Mouse (Mus musculus) embryonic facial prominence, embryonic 15.5 days (tissue): ENCODE measurements at regions not wholly inside any gene's neighbourhood (a gene's known extent, or its start where the extent isn't known, plus 50 kb on each side); places are given as distances from the start of the nearest gene placed in this dataset.

Source experiments
- ATAC-seq: fragments of 200-750 bp; cut with Nextera tagmentation; 2 replicates; pipeline ENCODE4 v1.8.0; 2017; ENCODE audit warnings: low read depth, moderate TSS enrichment; ENCODE audit not compliant: insufficient number of reproducible peaks, low FRiP score, low TSS enrichment
- H3K27ac ChIP-seq: fragments of 300-500 bp; sonication (generic); replicated peaks from 2 replicates; pipeline ENCODE4 v1.5.1; 2015; ENCODE audit warnings: mild to moderate bottlenecking, inconsistent platforms
- H3K27me3 ChIP-seq: fragments of 300-500 bp; sonication (generic); 2 replicates; pipeline ENCODE4 v1.6.1; 2015; ENCODE audit warnings: inconsistent platforms
- H3K36me3 ChIP-seq: fragments of 300-500 bp; sonication (generic); 2 replicates; pipeline ENCODE4 v1.6.1; 2015; ENCODE audit warnings: mild to moderate bottlenecking, inconsistent platforms
- H3K4me1 ChIP-seq: fragments of 300-500 bp; sonication (generic); 2 replicates; pipeline ENCODE4 v1.6.1; 2015; ENCODE audit warnings: inconsistent platforms
- H3K4me2 ChIP-seq: fragments of 300-500 bp; sonication (generic); replicated peaks from 2 replicates; pipeline ENCODE4 v1.6.1; 2015; ENCODE audit warnings: mild to moderate bottlenecking, inconsistent platforms
- H3K4me3 ChIP-seq: fragments of 300-500 bp; sonication (generic); replicated peaks from 2 replicates; pipeline ENCODE4 v1.5.1; 2015; ENCODE audit warnings: mild to moderate bottlenecking, inconsistent platforms
- H3K9ac ChIP-seq: fragments of 300-500 bp; sonication (generic); 2 replicates; pipeline ENCODE4 v1.6.1; 2015; ENCODE audit warnings: inconsistent platforms
- H3K9me3 ChIP-seq: fragments of 300-500 bp; sonication (generic); replicated peaks from 2 replicates; pipeline ENCODE4 v1.6.1; 2016; ENCODE audit warnings: inconsistent platforms
- WGBS: fragments of 180-500 bp; shearing (Covaris S2); methylation state at CpG from one replicate; pipeline ENCODE4 v1.1.7; 2015; 5-methylcytosine and 5-hydroxymethylcytosine counted together

DNA sequence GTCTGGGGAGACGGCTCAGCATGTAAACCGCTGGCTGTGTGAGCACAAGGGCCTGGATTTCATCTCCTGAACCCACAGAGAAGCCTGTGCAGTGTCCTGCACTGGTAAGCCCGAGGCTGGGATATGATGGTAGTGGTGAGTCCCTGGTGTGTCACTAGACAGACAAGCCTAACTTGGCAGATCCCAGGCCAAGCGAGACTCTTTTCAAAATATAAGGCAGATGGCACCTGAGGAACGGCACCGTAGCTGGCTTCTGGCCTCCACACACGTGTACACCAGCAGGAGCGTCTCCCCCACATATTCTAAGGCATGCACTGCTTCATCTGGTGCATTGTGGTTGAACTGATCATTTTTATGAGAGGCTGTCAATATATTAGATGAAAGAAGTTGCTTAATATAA, 202.6 kb downstream of the Slc30a10 start:
- H3K4me2 ChIP-seq: no peak overlapping the region
- H3K36me3 ChIP-seq: no peaks in the 10 kb centered on the region
- H3K4me1 ChIP-seq: no peaks in the 10 kb centered on the region
- H3K9me3 ChIP-seq: no peaks in the 10 kb centered on the region
- no peaks in the 10 kb centered on the region for H3K27me3 ChIP-seq
- no peak for ATAC-seq
- no peak overlapping the region for H3K4me3 ChIP-seq
- H3K9ac ChIP-seq: no peak overlapping the region
- WGBS: 71% methylated on average over 8 of the region's 8 CpGs
- H3K27ac ChIP-seq: no peak overlapping the region

DNA sequence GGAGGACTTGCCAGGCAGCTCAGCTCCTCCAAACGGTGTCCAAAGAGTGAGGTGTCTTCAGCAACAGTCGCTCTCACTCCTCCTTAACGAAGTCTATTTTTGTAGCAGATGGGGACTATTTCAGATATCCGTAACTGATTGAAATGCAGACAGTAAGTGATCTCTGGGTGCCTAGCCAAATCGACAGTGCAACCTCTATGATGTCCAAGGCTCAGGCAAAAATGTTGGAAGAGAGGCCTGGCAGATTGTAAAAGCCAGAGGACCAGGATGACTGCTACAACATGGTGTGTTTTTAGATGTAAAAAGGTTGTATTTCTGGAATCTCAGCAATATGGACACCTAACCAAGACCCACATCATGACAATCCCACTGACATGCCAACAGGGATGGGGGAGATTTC, 204.8 kb downstream of the Slc30a10 start:
- no peaks in the 10 kb centered on the region for H3K9me3 ChIP-seq
- H3K27ac ChIP-seq: no peak overlapping the region
- H3K27me3 ChIP-seq: no peaks in the 10 kb centered on the region
- ATAC-seq: no peak
- 69% methylated on average over 5 of the region's 5 CpGs for WGBS
- H3K36me3 ChIP-seq: no peaks in the 10 kb centered on the region
- no peak overlapping the region for H3K4me2 ChIP-seq
- H3K4me1 ChIP-seq: no peaks in the 10 kb centered on the region
- H3K4me3 ChIP-seq: no peak overlapping the region
- no peak overlapping the region for H3K9ac ChIP-seq

- H3K9me3 ChIP-seq: no peaks in the 10 kb centered on the region
- H3K4me1 ChIP-seq: 0 out of 2 replicates have a peak, but pooled peaks cover 5% of the 10 kb centered on the region
- no peak overlapping the region for H3K9ac ChIP-seq
- H3K4me3 ChIP-seq: no peak overlapping the region
- WGBS: 71% methylated on average over 3 of the region's 3 CpGs
- ATAC-seq: no peak
- no peak overlapping the region for H3K4me2 ChIP-seq
- H3K27me3 ChIP-seq: no peaks in the 10 kb centered on the region
- H3K36me3 ChIP-seq: no peaks in the 10 kb centered on the region
- no peak overlapping the region for H3K27ac ChIP-seq
Measured at GRCm38 (mm10) chr1:185662336-185662735, 207.7 kb downstream of the Slc30a10 start.

GRCm38 (mm10) chr1:185670029-185670741, 215.5 kb downstream of the Slc30a10 start:
- H3K36me3 ChIP-seq: no peaks in the 10 kb centered on the region
- no peaks in the 10 kb centered on the region for H3K9me3 ChIP-seq
- no peak overlapping the region for H3K4me3 ChIP-seq
- H3K4me2 ChIP-seq: no peak overlapping the region
- WGBS: 63% methylated on average over 5 of the region's 5 CpGs
- peak overlapping the region; percentile 48 for H3K27ac ChIP-seq
- peaks cover 24% of the 10 kb centered on the region for H3K4me1 ChIP-seq
- no peaks in the 10 kb centered on the region for H3K27me3 ChIP-seq
- H3K9ac ChIP-seq: no peak overlapping the region
- 0 out of 2 replicates have a peak, but pooled peaks have one; percentile 54 for ATAC-seq

GRCm38 (mm10) chr1:185672940-185673339, 218.3 kb downstream of the Slc30a10 start:
- 35% methylated on average over 3 of the region's 3 CpGs for WGBS
- no peak for ATAC-seq
- H3K9me3 ChIP-seq: no peaks in the 10 kb centered on the region
- no peak overlapping the region for H3K4me3 ChIP-seq
- H3K9ac ChIP-seq: no peak overlapping the region
- H3K4me2 ChIP-seq: no peak overlapping the region
- peaks cover 19% of the 10 kb centered on the region for H3K4me1 ChIP-seq
- H3K27me3 ChIP-seq: no peaks in the 10 kb centered on the region
- H3K27ac ChIP-seq: no peak overlapping the region
- H3K36me3 ChIP-seq: no peaks in the 10 kb centered on the region

DNA sequence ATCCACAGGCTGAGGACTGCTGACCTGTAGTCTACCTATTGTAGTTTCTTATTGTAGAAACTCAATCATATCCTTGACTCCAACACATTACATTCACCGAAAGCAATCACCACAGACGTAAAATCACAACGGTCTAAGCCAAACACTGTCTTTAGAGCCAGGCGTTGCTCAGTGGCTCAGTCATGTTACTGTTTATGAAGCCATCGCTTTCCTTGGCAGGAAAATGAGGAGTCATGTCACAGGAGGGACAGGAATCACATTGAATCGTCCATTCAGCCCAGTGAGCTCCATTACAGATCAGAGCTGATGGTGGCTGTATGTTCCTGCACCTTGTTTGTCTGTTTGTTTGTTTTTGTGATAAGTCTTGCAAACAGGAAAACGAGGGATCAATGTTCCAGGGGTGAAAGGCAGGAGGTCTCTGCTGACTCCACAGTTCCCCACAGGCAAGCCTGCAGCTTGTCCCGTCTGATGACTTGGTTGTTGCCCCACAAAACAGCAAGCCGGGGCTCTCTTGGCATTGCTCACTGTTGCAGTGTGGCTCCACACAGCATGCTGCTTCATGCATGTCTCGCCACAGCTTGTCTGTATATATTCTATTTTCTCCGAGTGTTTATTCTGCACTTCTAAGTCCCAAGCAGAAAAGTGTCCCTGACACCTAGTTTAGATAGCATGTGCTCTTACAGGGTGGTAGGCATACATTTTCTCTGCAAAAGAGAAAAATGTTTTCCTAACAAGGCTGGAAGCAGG, 221.2 kb downstream of the Slc30a10 start:
- no peak for ATAC-seq
- Histone ChIP-seq H3K9ac (no peak overlapping the region), H3K36me3 (no peaks in the 10 kb centered on the region), H3K9me3 (no peaks in the 10 kb centered on the region), H3K4me3 (no peak overlapping the region), H3K27ac (no peak overlapping the region), H3K4me2 (no peak overlapping the region), H3K4me1 (peaks cover 8% of the 10 kb centered on the region), H3K27me3 (no peaks in the 10 kb centered on the region)
- WGBS: 77% methylated on average over 11 of the region's 11 CpGs

DNA sequence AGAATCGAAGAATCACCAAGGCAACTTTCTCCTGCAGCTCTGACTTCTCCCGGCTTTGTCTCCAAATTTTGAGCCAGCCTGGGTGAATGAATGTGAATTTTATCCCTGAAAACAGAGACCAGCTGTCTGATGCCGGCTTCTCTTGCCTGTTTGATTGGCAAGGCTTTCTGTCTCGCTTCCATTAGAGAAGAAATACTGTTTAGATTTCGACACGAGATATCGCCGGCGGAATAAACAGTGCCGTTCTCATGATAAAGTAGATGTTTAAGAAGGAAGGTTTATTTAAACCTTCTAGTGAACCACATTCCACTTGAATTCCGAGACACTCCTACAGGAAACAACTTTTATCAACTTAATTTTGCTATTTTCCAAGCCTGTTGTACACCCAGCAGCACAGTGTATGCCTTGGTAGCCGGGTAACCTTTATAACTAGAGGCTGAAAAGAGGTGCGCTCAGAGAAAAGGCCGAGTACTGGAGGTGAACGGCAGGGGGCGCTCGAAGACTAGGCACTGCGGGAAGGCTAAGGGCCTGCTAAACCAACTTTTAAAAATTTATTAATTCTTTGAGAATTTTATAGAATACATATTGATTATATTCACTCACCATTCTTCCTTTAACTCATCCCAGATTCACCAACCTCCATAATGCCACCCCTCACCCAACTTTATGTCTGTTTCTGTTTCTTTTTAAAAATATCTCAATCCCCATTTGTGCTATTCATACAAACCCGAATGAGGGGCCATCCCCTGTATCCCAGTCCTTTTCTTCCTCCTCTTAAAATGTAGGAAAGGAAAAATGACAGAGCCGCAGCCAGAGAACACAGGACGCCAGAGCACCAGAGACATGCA, 227.2 kb downstream of the Slc30a10 start:
- H3K9ac ChIP-seq: 0 out of 2 replicates have a peak overlapping the region, but pooled peaks have one; percentile 13
- WGBS: 25% methylated on average over 21 of the region's 21 CpGs

GRCm38 (mm10) chr1:185682458-185682750, 227.8 kb downstream of the Slc30a10 start:
- no peaks in the 10 kb centered on the region for H3K9me3 ChIP-seq
- H3K27ac ChIP-seq: peak overlapping the region; percentile 74
- ATAC-seq: no peak
- H3K9ac ChIP-seq: 0 out of 2 replicates have a peak overlapping the region, but pooled peaks have one; percentile 13
- 37% methylated on average over 3 of the region's 3 CpGs for WGBS
- H3K4me2 ChIP-seq: no peak overlapping the region
- peaks cover 19% of the 10 kb centered on the region for H3K4me1 ChIP-seq
- H3K4me3 ChIP-seq: no peak overlapping the region
- no peaks in the 10 kb centered on the region for H3K27me3 ChIP-seq
- no peaks in the 10 kb centered on the region for H3K36me3 ChIP-seq

More for the DNA sequence above, 227.2 kb downstream of the Slc30a10 start:
- Histone ChIP-seq H3K4me2 (0 out of 2 replicates have a peak overlapping the region, but pooled peaks have one; percentile 21), H3K27me3 (no peaks in the 10 kb centered on the region), H3K9me3 (no peaks in the 10 kb centered on the region), H3K36me3 (no peaks in the 10 kb centered on the region), H3K27ac (peak overlapping the region; percentile 74), H3K4me1 (peaks cover 19% of the 10 kb centered on the region), H3K4me3 (no peak overlapping the region)
- peak; percentile 48; the same call in 1 of the 2 replicates for ATAC-seq

DNA sequence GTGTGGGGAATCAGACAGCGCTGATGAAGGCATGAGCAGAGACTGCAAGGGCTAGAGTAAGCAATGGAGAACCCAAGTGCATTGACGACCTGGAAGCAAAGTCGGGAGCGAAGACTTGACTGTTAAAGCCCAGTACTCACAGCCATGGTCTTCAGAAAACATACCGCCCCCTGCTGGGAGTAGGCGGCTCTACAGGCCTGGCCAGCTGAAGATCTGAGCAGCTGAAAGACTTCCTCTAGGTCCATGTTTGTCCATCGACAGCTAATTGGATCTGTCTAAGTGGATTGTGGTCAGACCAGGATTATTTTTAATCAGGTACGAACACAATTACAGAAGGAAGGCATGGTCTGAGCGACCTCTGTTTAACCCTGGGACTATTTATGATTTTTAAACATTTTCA, 230.0 kb downstream of the Slc30a10 start:
- Histone ChIP-seq H3K27me3 (no peaks in the 10 kb centered on the region), H3K4me2 (no peak overlapping the region), H3K36me3 (no peaks in the 10 kb centered on the region), H3K9me3 (no peaks in the 10 kb centered on the region), H3K4me1 (peaks cover 19% of the 10 kb centered on the region), H3K27ac (no peak overlapping the region), H3K9ac (no peak overlapping the region), H3K4me3 (no peak overlapping the region)
- ATAC-seq: no peak
- WGBS: 75% methylated on average over 9 of the region's 9 CpGs

DNA sequence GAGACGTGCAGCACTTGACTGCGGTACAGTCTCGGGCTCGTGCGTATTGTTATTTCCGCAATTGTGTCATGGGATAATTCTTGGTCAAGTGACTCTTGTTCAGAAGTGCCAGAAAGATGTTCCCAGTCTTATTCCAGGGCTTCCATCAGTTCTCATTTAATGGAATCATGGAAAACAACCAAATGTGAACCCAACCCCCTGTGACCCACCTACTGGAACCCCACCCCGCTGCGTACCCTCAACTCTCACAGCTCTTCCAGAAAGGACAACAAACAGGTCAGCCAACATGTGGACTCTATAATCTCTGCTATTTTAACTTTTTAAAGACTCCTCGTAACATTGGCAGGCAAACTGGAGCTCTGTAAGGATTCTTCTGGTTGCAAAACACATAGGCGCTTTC, 233.9 kb downstream of the Slc30a10 start:
- 86% methylated on average over 10 of the region's 10 CpGs for WGBS
- no peaks in the 10 kb centered on the region for H3K9me3 ChIP-seq
- H3K4me3 ChIP-seq: no peak overlapping the region
- no peak overlapping the region for H3K9ac ChIP-seq
- no peak overlapping the region for H3K4me2 ChIP-seq
- ATAC-seq: no peak
- no peaks in the 10 kb centered on the region for H3K36me3 ChIP-seq
- no peaks in the 10 kb centered on the region for H3K27me3 ChIP-seq
- H3K27ac ChIP-seq: no peak overlapping the region; the same call in 1 of the 2 replicates
- no peaks in the 10 kb centered on the region for H3K4me1 ChIP-seq

- no peak overlapping the region for H3K4me2 ChIP-seq
- no peaks in the 10 kb centered on the region for H3K9me3 ChIP-seq
- H3K4me3 ChIP-seq: no peak overlapping the region
- H3K27ac ChIP-seq: no peak overlapping the region
- H3K4me1 ChIP-seq: no peaks in the 10 kb centered on the region
- WGBS: 81% methylated on average over 2 of the region's 2 CpGs
- ATAC-seq: no peak
- H3K27me3 ChIP-seq: no peaks in the 10 kb centered on the region
- no peak overlapping the region for H3K9ac ChIP-seq
- no peaks in the 10 kb centered on the region for H3K36me3 ChIP-seq
Measured at GRCm38 (mm10) chr1:185695394-185695793, 240.7 kb downstream of the Slc30a10 start.
